25 mouse cellular contexts compared by ENCODE assay signal in genomic region chr2:94145146-94145542, GRCm38 (mm10). TPM values are rescaled to one million over a fixed set of nuclear protein-coding genes. Genes with fewer than 3 reads are reported as not detected.
DNase-seq lines count a peak whose midpoint lies in the region; ATAC-seq and TF ChIP-seq lines count a peak whose summit lies in the region.
"Had no signal": no experiment of that assay in that cellular context is flagged by ENCODE, and none has a peak within 500 bp of the region (broad histone marks: within the 10 kb centered on the region; RNA-seq: fewer than 3 reads in every experiment).

No protein-coding gene starts in this region.

- TF ChIP-seq EP300 in liver, embryonic 14.5 days (IDR thresholded peaks at IDR 0.05; ENCODE audit: low read depth), result no peak

- no peak overlapping the region for H3K4me2 ChIP-seq in heart, embryonic 13.5 days
- H3K4me2 ChIP-seq in liver, embryonic 14.5 days (ENCODE audit: low read depth), result peak overlapping the region; percentile 13; the same call in 1 of the 2 replicates
- H3K4me2 ChIP-seq in liver, embryonic 11.5 days, result no peak overlapping the region
- H3K4me2 ChIP-seq in intestine, postnatal 0 days (replicated peaks; ENCODE audit: low read depth), result 0 out of 2 replicates have a peak overlapping the region, but pooled peaks have one; percentile 9
- H3K4me2 ChIP-seq in midbrain, embryonic 16.5 days (ENCODE audit: low read length), result no peak overlapping the region
- H3K4me2 ChIP-seq: embryonic facial prominence, embryonic 13.5 days; heart, embryonic 11.5 days; limb, embryonic 15.5 days; lung, embryonic 15.5 days; midbrain, embryonic 11.5 days; neural tube, embryonic 13.5 days had no signal

- no peak for ATAC-seq in heart, embryonic 13.5 days (ENCODE audit: extremely low read depth, insufficient number of reproducible peaks, low FRiP score, low TSS enrichment)
- no peak for ATAC-seq in liver, embryonic 14.5 days (ENCODE audit: insufficient read depth)
- ATAC-seq in liver, embryonic 11.5 days (replicated peaks; ENCODE audit: low FRiP score), result no peak
- ATAC-seq in intestine, postnatal 0 days, result no peak
- no peak for ATAC-seq in midbrain, embryonic 16.5 days
- ATAC-seq: CD4-positive, CD25-positive, alpha-beta regulatory T cell, adult 4 months; forebrain, embryonic 16.5 days; hindbrain, embryonic 16.5 days had no signal

- no peak for DNase-seq in heart, adult 9 months (ENCODE audit: low spot score in 2 of 2)
- no peak for DNase-seq in liver, embryonic 14.5 days (ENCODE audit: low read depth in 3 of 3, low spot score in 3 of 3)
- no peak for DNase-seq in liver, embryonic 11.5 days (ENCODE audit: low spot score)
- no peak for DNase-seq in urinary bladder, adult 18-20 months (ENCODE audit: low spot score in 2 of 2)
- DNase-seq: cerebellum, adult 11 months; cerebellum, adult 9-11 months; heart, postnatal 14 days; kidney, postnatal 14 days; layer of hippocampus, adult 9-11 months; right cerebral cortex, postnatal 4 days; thymus, postnatal 4 days had no signal

- H3K36me3 ChIP-seq in heart, embryonic 13.5 days, result no peaks in the 10 kb centered on the region
- no peaks in the 10 kb centered on the region for H3K36me3 ChIP-seq in liver, embryonic 14.5 days (replicated peaks; ENCODE audit: control insufficient read depth, insufficient read depth, low read depth)
- H3K36me3 ChIP-seq in liver, embryonic 11.5 days (ENCODE audit: control insufficient read depth, insufficient read depth, low read length), result no peaks in the 10 kb centered on the region
- no peaks in the 10 kb centered on the region for H3K36me3 ChIP-seq in intestine, postnatal 0 days (ENCODE audit: control insufficient read depth, insufficient read depth)
- H3K36me3 ChIP-seq in midbrain, embryonic 16.5 days (ENCODE audit: control insufficient read depth, insufficient read depth, low read length), result no peaks in the 10 kb centered on the region
- H3K36me3 ChIP-seq: embryonic facial prominence, embryonic 13.5 days; forebrain, embryonic 10.5 days; limb, embryonic 10.5 days; limb, embryonic 15.5 days; lung, embryonic 15.5 days; neural tube, embryonic 13.5 days had no signal

- H3K27ac ChIP-seq in heart, embryonic 13.5 days (replicated peaks), result peak overlapping the region; percentile 40
- H3K27ac ChIP-seq in liver, embryonic 14.5 days, result peak overlapping the region; percentile 28; the same call in 1 of the 2 replicates
- no peak overlapping the region for H3K27ac ChIP-seq in liver, embryonic 11.5 days (ENCODE audit: low read depth, low read length)
- H3K27ac ChIP-seq in intestine, postnatal 0 days (ENCODE audit: low read depth, low read length), result peak overlapping the region; percentile 63
- H3K27ac ChIP-seq in midbrain, embryonic 16.5 days (ENCODE audit: low read length), result no peak overlapping the region
- H3K27ac ChIP-seq: embryonic facial prominence, embryonic 13.5 days; forebrain, embryonic 10.5 days; limb, embryonic 10.5 days; limb, embryonic 15.5 days; lung, embryonic 15.5 days; neural tube, embryonic 13.5 days had no signal

- H3K9ac ChIP-seq in heart, embryonic 13.5 days, result no peak overlapping the region
- H3K9ac ChIP-seq in liver, embryonic 14.5 days (replicated peaks), result no peak overlapping the region
- H3K9ac ChIP-seq in liver, embryonic 11.5 days (ENCODE audit: low read depth, low read length), result no peak overlapping the region
- H3K9ac ChIP-seq in intestine, postnatal 0 days (ENCODE audit: low read depth, low read length), result no peak overlapping the region
- no peak overlapping the region for H3K9ac ChIP-seq in midbrain, embryonic 16.5 days (ENCODE audit: low read depth, low read length)
- H3K9ac ChIP-seq: embryonic facial prominence, embryonic 13.5 days; limb, embryonic 15.5 days; lung, embryonic 15.5 days; neural tube, embryonic 13.5 days had no signal

- no peaks in the 10 kb centered on the region for H3K9me3 ChIP-seq in heart, embryonic 13.5 days
- no peaks in the 10 kb centered on the region for H3K9me3 ChIP-seq in liver, embryonic 14.5 days (ENCODE audit: control insufficient read depth, low read length)
- H3K9me3 ChIP-seq in liver, embryonic 11.5 days (ENCODE audit: control insufficient read depth, low read length), result no peaks in the 10 kb centered on the region
- H3K9me3 ChIP-seq in intestine, postnatal 0 days (ENCODE audit: control insufficient read depth), result no peaks in the 10 kb centered on the region
- no peaks in the 10 kb centered on the region for H3K9me3 ChIP-seq in midbrain, embryonic 16.5 days (replicated peaks; ENCODE audit: control insufficient read depth, low read length, poor library complexity, severe bottlenecking)
- H3K9me3 ChIP-seq: embryonic facial prominence, embryonic 13.5 days; forebrain, embryonic 10.5 days; limb, embryonic 10.5 days; limb, embryonic 15.5 days; lung, embryonic 15.5 days; neural tube, embryonic 13.5 days had no signal

- WGBS in heart, embryonic 13.5 days, result 47% methylated on average over 2 of the region's 2 CpGs
- 55% methylated on average over 2 of the region's 2 CpGs for WGBS in liver, embryonic 14.5 days (ENCODE audit: insufficient replicate concordance)
- WGBS in liver, embryonic 11.5 days, result 71% methylated on average over 2 of the region's 2 CpGs
- WGBS in intestine, postnatal 0 days, result 42% methylated on average over 2 of the region's 2 CpGs
- 80% methylated on average over 2 of the region's 2 CpGs for WGBS in midbrain, embryonic 16.5 days

- H3K4me1 ChIP-seq in heart, embryonic 13.5 days, result peaks cover 31% of the 10 kb centered on the region
- H3K4me1 ChIP-seq in liver, embryonic 14.5 days (replicated peaks; ENCODE audit: control insufficient read depth in 2 of 2, insufficient read depth in 2 of 2, low read length in 1 of 2), result peaks cover under 1 to 1% of the 10 kb centered on the region in 2 experiments; a peak in 2 of 4 replicates
- H3K4me1 ChIP-seq in liver, embryonic 11.5 days (replicated peaks; ENCODE audit: control insufficient read depth, insufficient read depth, low read length), result peaks cover 3% of the 10 kb centered on the region; the same call in 1 of the 2 replicates
- H3K4me1 ChIP-seq in intestine, postnatal 0 days (replicated peaks; ENCODE audit: control insufficient read depth, insufficient read depth, low read length), result no peaks in the 10 kb centered on the region
- no peaks in the 10 kb centered on the region for H3K4me1 ChIP-seq in midbrain, embryonic 16.5 days (ENCODE audit: control insufficient read depth, insufficient read depth, low read length)
- H3K4me1 ChIP-seq: forebrain, embryonic 10.5 days; limb, embryonic 10.5 days; limb, embryonic 15.5 days; neural tube, embryonic 13.5 days had no signal

- no peaks in the 10 kb centered on the region for H3K27me3 ChIP-seq in heart, embryonic 13.5 days (replicated peaks)
- H3K27me3 ChIP-seq in liver, embryonic 14.5 days (ENCODE audit: control insufficient read depth, insufficient read depth, low read length), result no peaks in the 10 kb centered on the region
- no peaks in the 10 kb centered on the region for H3K27me3 ChIP-seq in liver, embryonic 11.5 days (replicated peaks; ENCODE audit: control insufficient read depth, insufficient read depth, low read length)
- no peaks in the 10 kb centered on the region for H3K27me3 ChIP-seq in intestine, postnatal 0 days (replicated peaks; ENCODE audit: control insufficient read depth, insufficient read depth, low read length)
- H3K27me3 ChIP-seq in midbrain, embryonic 16.5 days (ENCODE audit: control insufficient read depth, insufficient read depth, low read depth, low read length), result no peaks in the 10 kb centered on the region
- H3K27me3 ChIP-seq: embryonic facial prominence, embryonic 13.5 days; limb, embryonic 15.5 days; lung, embryonic 15.5 days; neural tube, embryonic 13.5 days had no signal

- H3K4me3 ChIP-seq in heart, embryonic 13.5 days, result no peak overlapping the region
- H3K4me3 ChIP-seq in liver, embryonic 14.5 days (ENCODE audit: insufficient read depth in 1 of 2, low read depth in 2 of 2, low read length in 2 of 2), result no peak overlapping the region
- no peak overlapping the region for H3K4me3 ChIP-seq in liver, embryonic 11.5 days (ENCODE audit: low read depth, low read length)
- no peak overlapping the region for H3K4me3 ChIP-seq in intestine, postnatal 0 days (ENCODE audit: low read depth, low read length)
- no peak overlapping the region for H3K4me3 ChIP-seq in midbrain, embryonic 16.5 days (ENCODE audit: low read depth, low read length)
- H3K4me3 ChIP-seq: embryonic facial prominence, embryonic 13.5 days; forebrain, embryonic 10.5 days; limb, embryonic 10.5 days; limb, embryonic 15.5 days; lung, embryonic 15.5 days; neural tube, embryonic 13.5 days had no signal

- TF ChIP-seq CTCF in liver, embryonic 14.5 days (IDR thresholded peaks at IDR 0.05; ENCODE audit: low read depth), result no peak
- TF ChIP-seq CTCF in intestine, postnatal 0 days (IDR thresholded peaks at IDR 0.05; ENCODE audit: low read depth), result no peak

RNA-seq across cellular contexts. Expression of gene Hsd17b12, which starts 12.6 kb away (rescaled TPM):
- 66.7 and 72.1 TPM in 2 replicates for polyA plus RNA-seq in heart, embryonic 13.5 days (2015; fragmentation: Nextera tagmentation; extraction: Ambion mirVana)
- 20.5 and 31.7 TPM in 2 replicates for polyA plus RNA-seq in liver, embryonic 14.5 days (2012; rRNA removed)
- polyA plus RNA-seq in liver, embryonic 14.5 days (2014; fragmentation: Nextera tagmentation; extraction: Ambion mirVana), result 59.3 and 61.9 TPM in 2 replicates
- 98.4 and 106 TPM in 2 replicates for polyA plus RNA-seq in liver, embryonic 11.5 days (2014; fragmentation: Nextera tagmentation; extraction: Ambion mirVana)
- polyA plus RNA-seq in intestine, postnatal 0 days (2015; fragmentation: Nextera tagmentation; extraction: Ambion mirVana), result 93.9 and 95.4 TPM in 2 replicates
- 150 and 151 TPM in 2 replicates for polyA plus RNA-seq in midbrain, embryonic 16.5 days (2015; fragmentation: Nextera tagmentation; extraction: Ambion mirVana)

Comparison
In these comparisons a context has a peak if more than half of its experiments do, and no peak if none do; other contexts are left out.
1. H3K27ac ChIP-seq: peak in heart, embryonic 13.5 days (single experiment), liver, embryonic 14.5 days (single experiment) and intestine, postnatal 0 days (single experiment); none in liver, embryonic 11.5 days (single experiment) and midbrain, embryonic 16.5 days (single experiment).
2. H3K4me2 ChIP-seq: peak in liver, embryonic 14.5 days (single experiment) and intestine, postnatal 0 days (single experiment); none in heart, embryonic 13.5 days (single experiment), liver, embryonic 11.5 days (single experiment) and midbrain, embryonic 16.5 days (single experiment).